Mouse (Mus musculus) layer of hippocampus, adult 2 months (tissue): ENCODE measurements around the gene Mgp. TPM values are rescaled to one million over a fixed set of nuclear protein-coding genes. Genes with fewer than 3 reads are reported as not detected.
A peak's percentile ranks its signal among the peaks of the same experiment; 100 is the strongest.

ENCODE experiments used
- DNase-seq, 2 experiments: peaks; one replicate each; pipeline ENCODE4 v3.0.0; 2022; ENCODE audit warnings: low spot score in 2 of 2
- H3K27ac ChIP-seq: fragments of 200-600 bp; 2 replicates; pipeline ENCODE4 v1.8.1; 2022
- H3K4me3 ChIP-seq: fragments of 200-600 bp; 2 replicates; pipeline ENCODE4 v1.8.1; 2022; ENCODE audit warnings: mild to moderate bottlenecking
- CTCF ChIP-seq: fragments of 200-600 bp; conservative IDR thresholded peaks from 2 replicates; pipeline ENCODE4 v1.8.1; 2022; ENCODE audit warnings: antibody characterized with exemption, mild to moderate bottlenecking, moderate library complexity
- total RNA-seq, 2 experiments: library from RNA; stranded (reverse); gene quantifications; 2 replicates each; pipeline ENCODE4 v1.2.3; 2021

Mgp gene
- total RNA-seq, 2 experiments from 2014 or later: 23.1 to 29.1 TPM

GRCm38 (mm10) chr6:136831712-136832111 is 43.9 kb downstream of the Mgp start:
- H3K27ac ChIP-seq: no peak overlapping the region
- TF ChIP-seq CTCF: no peak
- no peak overlapping the region for H3K4me3 ChIP-seq
- DNase-seq: no peak

- Histone ChIP-seq H3K4me3 (peak overlapping the region; percentile 63), H3K27ac (peak overlapping the region; percentile 97)
- no peak for TF ChIP-seq CTCF
- DNase-seq: no peak
These were observed 46.9 kb downstream of the Mgp start for GRCm38 (mm10) chr6:136828681-136829080.

- DNase-seq: peak; percentile 96 to 98
- peak; percentile 54 for TF ChIP-seq CTCF
- peak within 1 kb of the TSS; percentile 97 for H3K27ac ChIP-seq
- H3K4me3 ChIP-seq: peak within 1 kb of the TSS; percentile 93
These were observed 47.6 kb downstream of the Mgp start, which contains the start of gene Wbp11 for GRCm38 (mm10) chr6:136827881-136828561. Gene Wbp11 (minus strand): TSS chr6:136828233.

DNA sequence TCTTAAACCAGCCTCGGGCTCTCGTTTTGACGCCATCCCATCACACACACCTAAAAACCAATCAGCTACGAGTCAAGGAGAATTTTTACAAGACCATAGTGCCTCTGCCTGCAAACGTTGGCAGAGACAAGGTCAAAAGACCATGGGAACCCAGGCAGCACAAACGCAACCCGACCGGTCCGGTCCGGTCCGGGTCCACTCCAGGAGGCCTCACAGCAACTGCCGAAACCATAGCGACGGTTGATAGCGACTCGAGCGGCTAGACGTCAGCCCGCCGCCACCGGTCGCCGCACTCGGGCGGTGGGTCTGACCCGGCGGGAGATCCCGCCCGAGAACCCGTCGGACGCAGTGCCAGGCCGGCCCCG is 48.1 kb downstream of the Mgp start, which contains the start of gene BC049715:
Gene BC049715, plus strand, starts transcription at position 111 of the 365 bp plus-strand sequence.
- peak within 1 kb of the TSS; percentile 93 for H3K4me3 ChIP-seq
- no peak for DNase-seq
- no peak for TF ChIP-seq CTCF

GRCm38 (mm10) chr6:136827116-136827515 is 48.5 kb downstream of the Mgp start:
- Histone ChIP-seq H3K27ac (peak overlapping the region; percentile 97), H3K4me3 (peak overlapping the region; percentile 93)
- no peak for DNase-seq
- TF ChIP-seq CTCF: no peak

More for the DNA sequence above, 48.1 kb downstream of the Mgp start, which contains the start of gene BC049715:
- H3K27ac ChIP-seq: peak within 1 kb of the TSS; percentile 97

DNA sequence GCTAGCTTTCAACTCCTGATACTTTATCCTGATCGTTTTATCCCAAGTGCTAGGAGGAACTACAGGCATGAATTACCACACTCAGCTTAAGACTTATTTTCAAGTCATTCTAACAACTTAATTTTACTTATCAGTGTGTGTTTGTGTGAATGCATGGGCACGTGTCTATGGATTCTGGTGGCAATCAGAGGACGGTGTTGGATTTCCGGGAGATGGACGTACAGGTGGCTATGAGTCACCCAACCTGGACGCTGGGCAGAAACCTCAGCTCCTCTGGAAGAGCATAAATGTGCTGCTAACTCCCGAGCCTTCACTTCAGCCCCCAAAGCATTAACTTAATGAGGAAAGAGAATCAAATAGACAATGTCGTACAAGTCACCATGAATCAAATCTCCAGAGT is 50.6 kb downstream of the Mgp start:
- TF ChIP-seq CTCF: no peak
- no peak for DNase-seq
- Histone ChIP-seq H3K27ac (no peak overlapping the region), H3K4me3 (no peak overlapping the region)

Other genes with a start within 250 kb of the Mgp start
- gene Plbd1, start 213.9 kb downstream of the Mgp start, total RNA-seq: under 1 TPM; 0.33 to 0.34 TPM
- gene Gucy2c, start 94.1 kb downstream of the Mgp start, total RNA-seq: under 1 TPM; 0.36 to 0.54 TPM
- 10 to 100 TPM; 11.6 to 12.8 TPM for gene Hist4h4, start 71.4 kb downstream of the Mgp start, total RNA-seq
- gene H2afj, start 67.6 kb downstream of the Mgp start, total RNA-seq: 10 to 100 TPM; 69.6 to 72.3 TPM
- gene BC049715, start 48.2 kb downstream of the Mgp start, total RNA-seq: 1 to 10 TPM; 3.8 to 5.4 TPM
- 100 to 1,000 TPM; 134 to 138 TPM for gene Wbp11, start 47.6 kb downstream of the Mgp start, total RNA-seq
- gene Smco3, start 40.4 kb downstream of the Mgp start, total RNA-seq: 1 to 10 TPM; 5.8 to 7.9 TPM
- gene Art4, start 18.1 kb downstream of the Mgp start, total RNA-seq: not detected
- gene Erp27, start 46.4 kb upstream of the Mgp start, total RNA-seq: under 1 TPM; 0.26 to 0.52 TPM
- gene Pde6h, start 48.0 kb upstream of the Mgp start, total RNA-seq: under 1 TPM; 0.44 to 0.61 TPM
- gene Arhgdib, start 66.1 kb upstream of the Mgp start, total RNA-seq: 1 to 10 TPM; 8.5 to 9.4 TPM